Mouse (Mus musculus) small intestine, adult 2 months (tissue): ENCODE results near the gene Slc15a2.

Source experiments
- CTCF ChIP-seq: fragments of 200-500 bp; IDR thresholded peaks from 2 replicates; pipeline ENCODE4 v1.5.1; 2012; ENCODE audit warnings: low read depth, mild to moderate bottlenecking, control low read depth, inconsistent platforms, low read length, moderate library complexity, mixed read lengths; ENCODE audit not compliant: insufficient replicate concordance, insufficient read length; ENCODE audit errors: extremely low read depth
- POLR2A ChIP-seq: fragments of 200-500 bp; IDR thresholded peaks from 2 replicates; pipeline ENCODE4 v1.6.1; 2012; ENCODE audit warnings: low read depth, mild to moderate bottlenecking, control low read depth, inconsistent platforms, low read length, moderate library complexity

- peak; percentile 51; the same call in 1 of the 2 replicates for TF ChIP-seq CTCF
- no peak for TF ChIP-seq POLR2A
Observed at GRCm38 (mm10) chr16:36802361-36802760, 17.6 kb upstream of the Slc15a2 start.
